Mouse (Mus musculus) cerebellum, postnatal 10 days (tissue): ENCODE measurements around the gene Iqgap3.

ENCODE experiments used
- DNase-seq, 2 experiments: peaks; one replicate each; pipeline ENCODE4 v3.0.0; 2021; ENCODE audit warnings: mixed read lengths in 2 of 2

Gene Iqgap3

GRCm38 (mm10) chr3:88150999-88151364 is 69.2 kb downstream of the Iqgap3 start:
- DNase-seq = peak in 1 of 2 experiments; percentile 37

- peak; percentile 89 to 93 for DNase-seq
Observed at GRCm38 (mm10) chr3:88152056-88152455, 70.3 kb downstream of the Iqgap3 start.

- no peak for DNase-seq
Observed at GRCm38 (mm10) chr3:88153290-88154011, 71.7 kb downstream of the Iqgap3 start.

GRCm38 (mm10) chr3:88154236-88154635 is 72.5 kb downstream of the Iqgap3 start:
- DNase-seq = no peak

- DNase-seq = no peak
Observed at GRCm38 (mm10) chr3:88156817-88157216, 75.0 kb downstream of the Iqgap3 start.

GRCm38 (mm10) chr3:88157771-88158597 is 76.2 kb downstream of the Iqgap3 start:
- DNase-seq = peak; percentile 75 to 79

GRCm38 (mm10) chr3:88158991-88159390 is 77.2 kb downstream of the Iqgap3 start:
- DNase-seq = no peak

- peak; percentile 70 to 78 for DNase-seq
Observed at GRCm38 (mm10) chr3:88160856-88161255, 79.1 kb downstream of the Iqgap3 start.

GRCm38 (mm10) chr3:88162259-88162658 is 80.5 kb downstream of the Iqgap3 start:
- DNase-seq = peak; percentile 93 to 94

GRCm38 (mm10) chr3:88162811-88163210 is 81.0 kb downstream of the Iqgap3 start:
- DNase-seq = peak in 1 of 2 experiments; percentile 36

- peak in 1 of 2 experiments; percentile 32 for DNase-seq
Observed at GRCm38 (mm10) chr3:88163847-88164246, 82.1 kb downstream of the Iqgap3 start.

- no peak for DNase-seq
Observed at GRCm38 (mm10) chr3:88164263-88164662, 82.5 kb downstream of the Iqgap3 start.

- DNase-seq = peak; percentile 45 to 50
Observed at GRCm38 (mm10) chr3:88166056-88166455, 84.3 kb downstream of the Iqgap3 start.

- peak in 1 of 2 experiments; percentile 2 for DNase-seq
Observed at GRCm38 (mm10) chr3:88170361-88170760, 88.6 kb downstream of the Iqgap3 start.
